Mouse (Mus musculus) stomach, postnatal 0 days (tissue): ENCODE measurements around the gene Parvg. TPM values are rescaled to one million over a fixed set of nuclear protein-coding genes. Genes with fewer than 3 reads are reported as not detected.
A peak's percentile ranks its signal among the peaks of the same experiment; 100 is the strongest.
"Not testable (repeated sequence)": the region's sequence is repeated elsewhere in the genome, so short reads cannot be mapped to it uniquely, and the experiment has no call there.

Experiments
- ATAC-seq: fragments of 200-750 bp; cut with Nextera tagmentation; 2 replicates; pipeline ENCODE4 v1.8.0; 2017; ENCODE audit not compliant: low FRiP score, low TSS enrichment
- DNase-seq: peaks from one replicate; pipeline ENCODE4 v3.0.0-alpha.2; 2016; ENCODE audit warnings: low spot score
- H3K27ac ChIP-seq: fragments of 300-500 bp; sonication (generic); replicated peaks from 2 replicates; pipeline ENCODE4 v1.5.1; 2014; ENCODE audit warnings: mild to moderate bottlenecking, control low read depth
- H3K27me3 ChIP-seq: fragments of 300-500 bp; sonication (generic); 2 replicates; pipeline ENCODE4 v1.6.1; 2014; ENCODE audit warnings: low read length; ENCODE audit not compliant: control insufficient read depth, insufficient read depth
- H3K36me3 ChIP-seq: fragments of 300-500 bp; sonication (generic); 2 replicates; pipeline ENCODE4 v1.6.1; 2014; ENCODE audit warnings: low read length, mixed read lengths; ENCODE audit not compliant: control insufficient read depth, insufficient read depth
- H3K4me1 ChIP-seq: fragments of 300-500 bp; sonication (generic); replicated peaks from 2 replicates; pipeline ENCODE4 v1.6.1; 2014; ENCODE audit warnings: antibody characterized with exemption; ENCODE audit not compliant: control insufficient read depth, insufficient read depth
- H3K4me2 ChIP-seq: fragments of 300-500 bp; sonication (generic); replicated peaks from 2 replicates; pipeline ENCODE4 v1.6.1; 2014; ENCODE audit warnings: low read depth, mild to moderate bottlenecking, control low read depth, moderate library complexity
- H3K4me3 ChIP-seq: fragments of 300-500 bp; sonication (generic); 2 replicates; pipeline ENCODE4 v1.5.1; 2014; ENCODE audit warnings: low read depth, low read length, control low read depth
- H3K9ac ChIP-seq: fragments of 300-500 bp; sonication (generic); 2 replicates; pipeline ENCODE4 v1.6.1; 2014; ENCODE audit warnings: mild to moderate bottlenecking, low read length, control low read depth, mixed read lengths
- H3K9me3 ChIP-seq: fragments of 300-500 bp; sonication (generic); 2 replicates; pipeline ENCODE4 v1.6.1; 2016; ENCODE audit warnings: low read length; ENCODE audit not compliant: control insufficient read depth
- CTCF ChIP-seq: IDR thresholded peaks from 2 replicates; pipeline ENCODE4 v1.5.1; 2016; ENCODE audit warnings: antibody characterized with exemption, low read depth, mild to moderate bottlenecking, moderate library complexity
- EP300 ChIP-seq: optimal IDR thresholded peaks from 2 replicates; pipeline ENCODE3; 2016; ENCODE audit warnings: antibody characterized with exemption
- WGBS: fragments of 180-500 bp; shearing (Covaris S2); extraction: QIAGEN DNeasy Blood & Tissue Kit; methylation state at CpG from one replicate; pipeline ENCODE4 v1.1.7; 2014; 5-methylcytosine and 5-hydroxymethylcytosine counted together
- polyA plus RNA-seq: library from polyadenylated mRNA; unstranded; fragments of >200 nt; fragmentation: Nextera tagmentation; extraction: Ambion mirVana; gene quantifications from 2 replicates; pipeline ENCODE4 v1.2.1, GENCODE M21; 2015

Parvg gene
- polyA plus RNA-seq, 1 experiment from 2014 or later = 1.3 TPM

GRCm38 (mm10) chr15:84280712-84281347 is 43.0 kb upstream of the Parvg start:
- ATAC-seq (no peak), DNase-seq (no peak)
- no peaks in the 10 kb centered on the region for H3K36me3 ChIP-seq
- no peaks in the 10 kb centered on the region for H3K9me3 ChIP-seq
- TF ChIP-seq CTCF = no peak
- no peak for TF ChIP-seq EP300
- no peak overlapping the region for H3K4me3 ChIP-seq
- H3K4me1 ChIP-seq = no peaks in the 10 kb centered on the region
- 78% methylated on average over 11 of the region's 11 CpGs for WGBS
- H3K9ac ChIP-seq = no peak overlapping the region
- H3K4me2 ChIP-seq = no peak overlapping the region
- H3K27me3 ChIP-seq = no peaks in the 10 kb centered on the region
- H3K27ac ChIP-seq = no peak overlapping the region

DNA sequence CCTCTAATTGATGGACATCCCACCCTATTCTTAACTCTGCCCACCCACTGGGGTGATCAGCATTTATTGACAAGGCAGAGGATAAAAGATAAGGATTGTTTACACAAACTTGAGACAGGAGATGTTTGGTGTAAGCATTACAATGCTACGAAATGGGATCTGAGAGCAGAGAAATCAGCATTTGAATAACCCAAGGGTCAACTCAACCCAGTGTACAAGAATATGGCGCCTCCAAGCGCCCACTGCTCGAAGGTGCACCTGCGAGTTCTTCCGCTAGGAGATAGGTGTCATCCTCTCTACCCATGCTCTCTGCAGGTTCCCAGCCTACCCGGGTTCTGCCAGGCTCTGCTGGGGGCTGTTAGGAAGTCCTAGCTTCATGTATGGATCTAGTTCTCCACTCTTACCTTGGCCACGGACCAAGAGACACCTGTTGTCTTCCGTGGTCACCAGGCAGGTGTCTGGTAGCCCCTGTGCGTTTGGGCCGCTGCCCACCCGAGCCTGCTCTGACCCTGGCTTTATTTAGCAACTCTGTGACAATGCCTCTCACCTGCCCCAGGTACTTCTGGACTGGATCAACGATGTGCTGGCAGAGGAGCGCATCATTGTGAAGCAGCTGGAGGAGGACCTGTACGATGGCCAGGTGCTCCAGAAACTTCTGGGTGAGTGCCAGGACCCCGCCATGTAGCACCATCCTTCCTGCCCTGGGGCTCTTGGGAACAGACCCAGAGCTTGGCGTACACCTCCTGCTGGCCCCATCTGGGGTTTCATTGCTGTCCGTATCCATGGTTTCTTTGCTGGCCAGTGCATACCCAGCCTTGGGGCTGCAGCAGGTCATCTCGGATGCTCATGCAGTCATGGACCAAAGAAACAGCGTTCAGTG is 41.4 kb upstream of the Parvg start:
- H3K4me1 ChIP-seq = no peaks in the 10 kb centered on the region
- TF ChIP-seq EP300 = no peak
- no peak for TF ChIP-seq CTCF
- no peak for DNase-seq
- H3K9ac ChIP-seq = no peak overlapping the region
- WGBS = 72% methylated on average over 20 of the region's 20 CpGs
- no peak overlapping the region for H3K27ac ChIP-seq
- H3K9me3 ChIP-seq = no peaks in the 10 kb centered on the region
- ATAC-seq = no peak
- H3K4me2 ChIP-seq = no peak overlapping the region
- no peaks in the 10 kb centered on the region for H3K36me3 ChIP-seq
- H3K4me3 ChIP-seq = no peak overlapping the region
- H3K27me3 ChIP-seq = no peaks in the 10 kb centered on the region

DNA sequence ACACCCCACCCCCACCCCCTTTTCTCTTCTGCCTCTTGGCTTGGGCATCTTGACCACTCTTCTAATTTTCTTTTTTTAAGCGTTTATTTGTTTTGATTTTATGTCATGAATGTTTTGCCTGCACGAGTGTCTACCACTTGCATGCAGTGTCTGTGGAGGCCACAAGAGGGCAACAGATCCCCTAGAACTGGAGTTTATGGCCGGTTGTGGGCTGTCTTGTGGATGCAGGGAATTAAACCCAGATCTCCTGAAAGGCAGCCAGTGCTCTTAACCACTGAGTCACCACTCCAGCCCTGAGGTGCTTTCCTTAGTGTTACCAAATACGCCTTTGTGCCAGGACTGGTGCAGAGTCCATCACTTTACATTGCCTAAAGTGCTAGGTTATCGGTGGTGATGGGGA is 39.8 kb upstream of the Parvg start:
- Histone ChIP-seq H3K4me1 (no peaks in the 10 kb centered on the region), H3K9ac (no peak overlapping the region), H3K27me3 (no peaks in the 10 kb centered on the region), H3K4me2 (no peak overlapping the region), H3K36me3 (no peaks in the 10 kb centered on the region), H3K9me3 (no peaks in the 10 kb centered on the region), H3K27ac (no peak overlapping the region), H3K4me3 (no peak overlapping the region)
- TF ChIP-seq CTCF = peak; percentile 80
- no peak for TF ChIP-seq EP300
- 62% methylated on average over 5 of the region's 5 CpGs for WGBS
- no peak for ATAC-seq
- peak; percentile 26 for DNase-seq

- no peak for TF ChIP-seq CTCF
- TF ChIP-seq EP300 = no peak
- Histone ChIP-seq H3K36me3 (no peaks in the 10 kb centered on the region), H3K4me3 (no peak overlapping the region), H3K4me1 (no peaks in the 10 kb centered on the region), H3K4me2 (no peak overlapping the region), H3K9me3 (no peaks in the 10 kb centered on the region), H3K9ac (no peak overlapping the region), H3K27me3 (no peaks in the 10 kb centered on the region), H3K27ac (no peak overlapping the region)
- 86% methylated on average over 7 of the region's 7 CpGs for WGBS
- no peak for ATAC-seq
- DNase-seq = no peak
Measured at GRCm38 (mm10) chr15:84285453-84285852, 38.4 kb upstream of the Parvg start.

DNA sequence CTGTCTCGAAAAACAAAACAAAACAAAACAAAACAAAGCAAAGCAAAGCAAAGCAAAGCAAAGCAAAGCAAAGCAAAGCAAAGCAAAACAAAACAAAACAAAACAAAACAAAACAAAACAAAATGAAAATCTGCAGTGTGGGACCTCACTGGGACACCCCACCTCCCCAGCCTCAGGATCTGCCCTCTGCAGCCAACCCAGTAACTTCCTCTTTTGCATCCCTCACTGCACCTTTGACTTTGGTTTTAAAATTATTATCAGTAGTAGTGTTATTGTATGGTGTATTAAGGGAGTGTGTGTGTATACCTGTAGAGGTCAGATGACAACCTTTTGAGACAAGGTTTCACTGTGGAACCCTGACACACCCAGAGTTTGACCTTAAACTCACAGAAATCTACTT is 34.9 kb upstream of the Parvg start:
- not testable (repeated sequence) for H3K36me3 ChIP-seq, H3K4me1 ChIP-seq, H3K4me2 ChIP-seq, H3K27me3 ChIP-seq, H3K27ac ChIP-seq, ATAC-seq, H3K9me3 ChIP-seq, DNase-seq, H3K9ac ChIP-seq, H3K4me3 ChIP-seq
- WGBS = 100% methylated on average over 1 of the region's 1 CpGs

DNA sequence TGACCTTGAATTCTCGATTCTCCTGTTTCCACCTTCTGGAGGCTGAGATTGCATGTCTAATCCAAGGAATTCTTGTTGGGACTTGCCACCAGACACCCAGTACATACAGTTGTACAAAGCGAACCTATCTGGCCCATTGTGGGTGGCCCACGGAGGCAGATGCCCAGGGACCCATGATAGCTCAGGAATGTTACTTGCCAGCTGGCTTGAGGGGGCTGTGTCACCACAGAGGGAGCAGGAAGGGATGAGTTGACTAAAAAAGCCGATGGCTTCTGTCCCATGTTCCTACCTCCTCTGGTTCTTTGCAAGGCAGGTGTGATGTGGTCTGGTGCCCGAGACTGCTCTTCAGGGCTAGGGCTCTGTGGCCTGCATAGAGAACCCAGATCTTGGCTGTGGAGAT is 32.7 kb upstream of the Parvg start:
- no peak for TF ChIP-seq EP300
- no peak for TF ChIP-seq CTCF
- DNase-seq (no peak), ATAC-seq (no peak)
- Histone ChIP-seq H3K27ac (no peak overlapping the region), H3K36me3 (no peaks in the 10 kb centered on the region), H3K9me3 (no peaks in the 10 kb centered on the region), H3K9ac (no peak overlapping the region), H3K4me1 (no peaks in the 10 kb centered on the region), H3K27me3 (no peaks in the 10 kb centered on the region), H3K4me2 (no peak overlapping the region), H3K4me3 (no peak overlapping the region)
- 88% methylated on average over 5 of the region's 5 CpGs for WGBS
